Mouse (Mus musculus) stomach, embryonic 15.5 days (tissue): Measurements from ENCODE around the gene Gpam. TPM values are rescaled to one million over a fixed set of nuclear protein-coding genes. Genes with fewer than 3 reads are reported as not detected.

Source experiments
- ATAC-seq: fragments of 200-750 bp; cut with Nextera tagmentation; 2 replicates; pipeline ENCODE4 v1.8.0; 2017; ENCODE audit warnings: low read depth, moderate number of reproducible peaks, moderate TSS enrichment; ENCODE audit not compliant: insufficient read depth, low FRiP score
- H3K27ac ChIP-seq: fragments of 300-500 bp; sonication (generic); 2 replicates; pipeline ENCODE4 v1.5.1; 2015; ENCODE audit warnings: mild to moderate bottlenecking, inconsistent platforms
- H3K27me3 ChIP-seq: fragments of 300-500 bp; sonication (generic); replicated peaks from 2 replicates; pipeline ENCODE4 v1.6.1; 2015; ENCODE audit warnings: inconsistent platforms
- H3K36me3 ChIP-seq: fragments of 300-500 bp; sonication (generic); 2 replicates; pipeline ENCODE4 v1.6.1; 2015; ENCODE audit warnings: inconsistent platforms
- H3K4me1 ChIP-seq: fragments of 300-500 bp; sonication (generic); 2 replicates; pipeline ENCODE4 v1.6.1; 2015; ENCODE audit warnings: inconsistent platforms
- H3K4me2 ChIP-seq: fragments of 300-500 bp; sonication (generic); 2 replicates; pipeline ENCODE4 v1.6.1; 2015; ENCODE audit warnings: mild to moderate bottlenecking, inconsistent platforms
- H3K4me3 ChIP-seq: fragments of 300-500 bp; sonication (generic); replicated peaks from 2 replicates; pipeline ENCODE4 v1.5.1; 2015; ENCODE audit warnings: inconsistent platforms
- H3K9ac ChIP-seq: fragments of 300-500 bp; sonication (generic); 2 replicates; pipeline ENCODE4 v1.6.1; 2015; ENCODE audit warnings: inconsistent platforms
- H3K9me3 ChIP-seq: fragments of 300-500 bp; sonication (generic); 2 replicates; pipeline ENCODE4 v1.6.1; 2016; ENCODE audit warnings: inconsistent platforms
- WGBS: fragments of 180-500 bp; shearing (Covaris S2); methylation state at CpG from one replicate; pipeline ENCODE4 v1.1.7; 2015; 5-methylcytosine and 5-hydroxymethylcytosine counted together
- polyA plus RNA-seq: library from polyadenylated mRNA; unstranded; fragments of >200 nt; fragmentation: Nextera tagmentation; extraction: Ambion mirVana; gene quantifications from 2 replicates; pipeline ENCODE4 v1.2.1, GENCODE M21; 2015

Gene Gpam
- polyA plus RNA-seq, 1 experiment from 2014 or later: 18.0 TPM

GRCm38 (mm10) chr19:55053163-55053562 is 73.9 kb downstream of the Gpam start:
- Histone ChIP-seq H3K9me3 (no peaks in the 10 kb centered on the region), H3K9ac (no peak overlapping the region), H3K27ac (no peak overlapping the region), H3K4me2 (no peak overlapping the region), H3K36me3 (no peaks in the 10 kb centered on the region), H3K4me1 (no peaks in the 10 kb centered on the region), H3K4me3 (no peak overlapping the region), H3K27me3 (no peaks in the 10 kb centered on the region)
- 64% methylated on average over 4 of the region's 4 CpGs for WGBS
- no peak for ATAC-seq

- Histone ChIP-seq H3K27me3 (no peaks in the 10 kb centered on the region), H3K4me1 (no peaks in the 10 kb centered on the region), H3K9ac (no peak overlapping the region), H3K4me3 (no peak overlapping the region), H3K27ac (no peak overlapping the region), H3K4me2 (no peak overlapping the region), H3K9me3 (no peaks in the 10 kb centered on the region), H3K36me3 (no peaks in the 10 kb centered on the region)
- WGBS: 75% methylated on average over 7 of the region's 7 CpGs
- ATAC-seq: no peak
Observed at GRCm38 (mm10) chr19:55037406-55037805, 89.6 kb downstream of the Gpam start.

GRCm38 (mm10) chr19:55018872-55019271 is 108.2 kb downstream of the Gpam start:
- H3K27ac ChIP-seq: no peak overlapping the region
- no peaks in the 10 kb centered on the region for H3K36me3 ChIP-seq
- no peaks in the 10 kb centered on the region for H3K27me3 ChIP-seq
- H3K9me3 ChIP-seq: no peaks in the 10 kb centered on the region
- no peak overlapping the region for H3K4me2 ChIP-seq
- H3K4me1 ChIP-seq: no peaks in the 10 kb centered on the region
- no peak overlapping the region for H3K4me3 ChIP-seq
- no peak overlapping the region for H3K9ac ChIP-seq
- 69% methylated on average over 1 of the region's 1 CpGs for whole genome bisulfite sequencing
- ATAC-seq: no peak

Other genes starting within 250 kb of the Gpam start
- not detected in 2 replicates for gene Tectb, start 53.5 kb upstream of the Gpam start, polyA plus RNA-seq
- 0.05 and 0.08 TPM in 2 replicates for gene Gucy2g, start 114.0 kb upstream of the Gpam start, polyA plus RNA-seq
- gene Acsl5, start 124.7 kb upstream of the Gpam start, polyA plus RNA-seq: 115 and 116 TPM in 2 replicates
- 96.1 and 96.8 TPM in 2 replicates for gene Zdhhc6, start 188.8 kb upstream of the Gpam start, polyA plus RNA-seq
- 23.5 and 26.4 TPM in 2 replicates for gene Vti1a, start 189.1 kb upstream of the Gpam start, polyA plus RNA-seq